Mouse (Mus musculus) thymus, adult 2 months (tissue): ENCODE results near the gene Synpo2. TPM values are rescaled to one million over a fixed set of nuclear protein-coding genes. Genes with fewer than 3 reads are reported as not detected.
"Not testable (repeated sequence)": the region's sequence is repeated elsewhere in the genome, so short reads cannot be mapped to it uniquely, and the experiment has no call there.

Experiments used
- DNase-seq: peaks from one replicate; pipeline ENCODE4 v3.0.0; 2021
- H3K27ac ChIP-seq: fragments of 200-500 bp; 2 replicates; pipeline ENCODE4 v1.5.1; 2012; ENCODE audit warnings: low read length, control low read depth; ENCODE audit not compliant: control insufficient read depth, insufficient read depth
- H3K27me3 ChIP-seq: fragments of 200-500 bp; 2 replicates; pipeline ENCODE4 v1.6.1; 2012; ENCODE audit warnings: mild to moderate bottlenecking, low read length, moderate library complexity, mixed read lengths; ENCODE audit not compliant: control insufficient read depth, insufficient read depth
- H3K36me3 ChIP-seq: fragments of 200-500 bp; 2 replicates; pipeline ENCODE4 v1.6.1; 2012; ENCODE audit warnings: mild to moderate bottlenecking, low read length, moderate library complexity; ENCODE audit not compliant: control insufficient read depth, insufficient read depth
- H3K4me1 ChIP-seq: fragments of 200-500 bp; replicated peaks from 2 replicates; pipeline ENCODE4 v1.6.1; 2012; ENCODE audit warnings: low read length; ENCODE audit not compliant: control insufficient read depth, insufficient read depth
- H3K4me3 ChIP-seq: fragments of 200-500 bp; 2 replicates; pipeline ENCODE4 v1.5.1; 2012; ENCODE audit warnings: mild to moderate bottlenecking, low read length, control low read depth, moderate library complexity; ENCODE audit not compliant: control insufficient read depth, insufficient read depth
- CTCF ChIP-seq: fragments of 200-500 bp; IDR thresholded peaks from 2 replicates; pipeline ENCODE4 v1.5.1; 2012; ENCODE audit warnings: mild to moderate bottlenecking, control low read depth, low read length, moderate library complexity, borderline replicate concordance; ENCODE audit not compliant: control insufficient read depth, poor library complexity, insufficient read depth; ENCODE audit errors: extremely low read depth
- POLR2A ChIP-seq: fragments of 200-500 bp; IDR thresholded peaks from 2 replicates; pipeline ENCODE4 v1.6.1; 2012; ENCODE audit warnings: mild to moderate bottlenecking, low read length, control low read depth, moderate library complexity; ENCODE audit not compliant: control insufficient read depth, poor library complexity, insufficient read depth; ENCODE audit errors: extremely low read depth
- WGBS: fragments of 180-500 bp; shearing (Covaris S2); methylation state at CpG from one replicate; pipeline ENCODE4 v1.1.7; 2018; 5-methylcytosine and 5-hydroxymethylcytosine counted together
- polyA plus RNA-seq: library from polyadenylated mRNA; depleted of rRNA; stranded (reverse); fragments of >200 nt; gene quantifications from 2 replicates; pipeline ENCODE4 v1.2.3, GENCODE M21; 2012

Gene Synpo2
- polyA plus RNA-seq, 1 experiment = 8.7 TPM

DNA sequence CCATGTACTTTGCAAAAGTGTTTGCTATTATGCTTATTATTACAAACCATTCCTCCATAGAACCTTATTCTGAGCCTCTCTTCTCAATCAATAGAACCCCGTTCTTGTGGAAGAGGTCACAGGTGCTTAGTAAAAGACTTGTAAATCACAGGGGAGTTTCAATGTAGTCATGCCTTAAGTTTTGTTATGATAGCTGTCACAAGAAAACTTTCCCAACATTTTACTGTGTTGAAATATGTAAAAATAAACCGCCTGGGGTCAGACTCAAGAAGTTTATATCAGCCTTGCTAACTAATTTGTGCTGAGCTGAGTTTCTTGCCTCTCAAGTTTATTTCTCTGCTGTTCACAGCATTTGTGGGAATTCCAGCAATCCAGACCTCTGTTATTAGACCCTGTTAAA lies 103.8 kb downstream of the Synpo2 start:
- 93% methylated on average over 2 of the region's 2 CpGs for WGBS
- H3K4me1 ChIP-seq = no peaks in the 10 kb centered on the region
- H3K27me3 ChIP-seq = no peaks in the 10 kb centered on the region
- no peak overlapping the region for H3K27ac ChIP-seq
- DNase-seq = no peak
- H3K4me3 ChIP-seq = no peak overlapping the region
- no peaks in the 10 kb centered on the region for H3K36me3 ChIP-seq
- TF ChIP-seq POLR2A = no peak
- TF ChIP-seq CTCF = no peak

GRCm38 (mm10) chr3:123131151-123131756 lies 104.7 kb downstream of the Synpo2 start:
- WGBS = 92% methylated on average over 6 of the region's 6 CpGs

GRCm38 (mm10) chr3:123130314-123131150 lies 105.4 kb downstream of the Synpo2 start:
- no peak for TF ChIP-seq CTCF
- no peak for TF ChIP-seq POLR2A
- no peaks in the 10 kb centered on the region for H3K36me3 ChIP-seq
- no peak overlapping the region for H3K4me3 ChIP-seq
- no peak for DNase-seq
- H3K27me3 ChIP-seq = no peaks in the 10 kb centered on the region
- WGBS = 93% methylated on average over 14 of the region's 14 CpGs
- H3K4me1 ChIP-seq = no peaks in the 10 kb centered on the region
- H3K27ac ChIP-seq = no peak overlapping the region; the same call in 1 of the 2 replicates

More at GRCm38 (mm10) chr3:123131151-123131756, 104.7 kb downstream of the Synpo2 start:
- Histone ChIP-seq H3K27ac (no peak overlapping the region), H3K36me3 (no peaks in the 10 kb centered on the region), H3K4me3 (no peak overlapping the region), H3K27me3 (no peaks in the 10 kb centered on the region), H3K4me1 (no peaks in the 10 kb centered on the region)
- no peak for TF ChIP-seq CTCF
- TF ChIP-seq POLR2A = no peak
- no peak for DNase-seq

DNA sequence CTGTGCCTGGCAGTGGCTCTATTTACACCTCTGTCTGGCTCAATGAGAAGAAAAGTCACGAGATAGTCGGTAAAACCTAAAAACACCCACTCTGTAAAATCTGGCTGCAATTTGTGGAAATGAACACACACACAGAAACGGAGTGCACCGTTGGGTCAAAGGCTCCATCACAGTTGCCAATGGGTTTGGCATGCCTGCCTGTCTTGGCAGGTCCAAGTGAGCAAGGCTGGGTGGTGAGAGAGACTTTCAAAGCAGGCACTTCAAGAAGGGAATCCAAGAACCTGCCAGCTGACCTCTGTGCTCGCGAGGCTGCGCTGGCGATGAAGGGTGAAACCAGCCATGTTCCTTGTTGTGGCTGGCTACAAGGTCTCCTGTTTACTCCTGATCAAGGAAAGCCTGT lies 107.2 kb downstream of the Synpo2 start:
- TF ChIP-seq POLR2A (no peak), CTCF (no peak)
- no peaks in the 10 kb centered on the region for H3K36me3 ChIP-seq
- 86% methylated on average over 8 of the region's 8 CpGs for WGBS
- no peak overlapping the region for H3K27ac ChIP-seq
- no peak for DNase-seq
- no peaks in the 10 kb centered on the region for H3K4me1 ChIP-seq
- no peaks in the 10 kb centered on the region for H3K27me3 ChIP-seq
- H3K4me3 ChIP-seq = no peak overlapping the region

- 93% methylated on average over 7 of the region's 7 CpGs for whole genome bisulfite sequencing
- no peak overlapping the region for H3K27ac ChIP-seq
These were observed 107.9 kb downstream of the Synpo2 start for GRCm38 (mm10) chr3:123128091-123128490.

GRCm38 (mm10) chr3:123126741-123127140 lies 109.2 kb downstream of the Synpo2 start:
- H3K27me3 ChIP-seq, H3K36me3 ChIP-seq, H3K27ac ChIP-seq, H3K4me1 ChIP-seq, H3K4me3 ChIP-seq, DNase-seq: not testable (repeated sequence)
- WGBS = 95% methylated on average over 4 of the region's 4 CpGs

More at GRCm38 (mm10) chr3:123128091-123128490, 107.9 kb downstream of the Synpo2 start:
- Histone ChIP-seq H3K27me3 (no peaks in the 10 kb centered on the region), H3K36me3 (no peaks in the 10 kb centered on the region), H3K4me1 (no peaks in the 10 kb centered on the region), H3K4me3 (no peak overlapping the region)
- no peak for DNase-seq
- TF ChIP-seq CTCF (no peak), POLR2A (no peak)
